Mouse (Mus musculus) induced T-regulatory cell, adult 2 months (primary cell): ENCODE measurements around the gene Lmbrd2.

Experiments used
- DNase-seq: peaks from one replicate; pipeline ENCODE4 v3.0.0-alpha.2; 2012; ENCODE audit warnings: low read depth

The Lmbrd2 gene

GRCm38 (mm10) chr15:9140252-9140680, at the start of gene Lmbrd2:
Gene Lmbrd2 (plus strand): TSS chr15:9140550.
- DNase-seq: peak; percentile 97

- no peak for DNase-seq
Measured at GRCm38 (mm10) chr15:9090662-9091061, 49.7 kb upstream of the Lmbrd2 start.

DNA sequence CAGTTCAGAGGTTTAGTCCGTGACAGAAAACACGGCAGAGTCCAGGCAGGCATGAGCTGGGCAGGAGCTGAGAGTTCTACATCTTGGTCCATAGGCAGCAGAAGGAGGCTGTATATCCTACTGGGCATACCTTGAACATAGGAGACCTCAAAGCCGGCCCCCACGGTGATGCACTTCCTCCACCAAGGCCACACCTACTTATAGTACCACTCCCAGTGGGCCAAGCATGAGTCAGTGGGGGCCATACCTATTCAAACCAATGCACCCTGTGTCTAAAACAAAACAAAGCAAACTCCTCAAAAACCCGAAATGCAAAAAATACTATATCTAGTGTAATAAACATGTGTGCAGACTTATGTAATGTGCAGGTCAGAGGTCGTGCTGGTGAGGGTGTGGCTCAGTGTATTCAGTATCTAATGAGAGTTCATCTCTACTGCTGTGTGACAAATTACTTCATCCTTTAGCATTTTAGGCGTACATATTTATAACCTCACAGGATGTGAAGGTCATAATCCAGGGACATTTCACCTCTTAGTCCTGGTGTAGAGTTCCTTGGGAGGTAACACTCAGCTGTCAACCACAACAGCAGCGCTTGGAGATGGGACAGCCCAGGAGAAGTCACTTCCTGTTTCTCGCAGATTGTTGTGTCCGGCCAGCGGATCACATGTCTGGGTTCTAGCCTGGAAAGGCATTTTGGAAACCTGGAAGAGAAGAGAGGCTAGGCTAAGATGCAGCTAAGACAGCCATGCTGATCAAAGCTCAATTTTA, 46.6 kb upstream of the Lmbrd2 start:
- no peak for DNase-seq

GRCm38 (mm10) chr15:9094366-9094750, 46.0 kb upstream of the Lmbrd2 start:
- no peak for DNase-seq

DNA sequence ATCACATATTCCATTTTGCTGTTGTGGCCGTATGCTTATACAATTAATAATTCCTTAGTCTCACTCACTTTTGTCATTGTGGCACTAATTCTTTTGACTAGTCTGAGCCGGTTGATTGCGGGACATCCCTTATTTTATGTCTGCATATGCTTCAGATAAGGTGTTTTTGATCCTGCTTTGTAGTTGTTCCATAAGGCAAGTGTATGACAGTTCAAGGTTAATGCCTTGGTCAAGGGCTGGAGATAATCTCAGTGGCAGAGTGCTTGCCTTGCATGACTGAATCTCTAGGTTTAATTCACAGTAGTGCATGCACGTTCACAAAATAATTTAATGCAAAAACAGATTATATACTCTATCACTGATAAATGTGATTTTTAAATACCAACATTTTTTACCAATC, 43.5 kb upstream of the Lmbrd2 start:
- DNase-seq: no peak

- no peak for DNase-seq
Measured at GRCm38 (mm10) chr15:9100446-9101077, 39.8 kb upstream of the Lmbrd2 start.

DNA sequence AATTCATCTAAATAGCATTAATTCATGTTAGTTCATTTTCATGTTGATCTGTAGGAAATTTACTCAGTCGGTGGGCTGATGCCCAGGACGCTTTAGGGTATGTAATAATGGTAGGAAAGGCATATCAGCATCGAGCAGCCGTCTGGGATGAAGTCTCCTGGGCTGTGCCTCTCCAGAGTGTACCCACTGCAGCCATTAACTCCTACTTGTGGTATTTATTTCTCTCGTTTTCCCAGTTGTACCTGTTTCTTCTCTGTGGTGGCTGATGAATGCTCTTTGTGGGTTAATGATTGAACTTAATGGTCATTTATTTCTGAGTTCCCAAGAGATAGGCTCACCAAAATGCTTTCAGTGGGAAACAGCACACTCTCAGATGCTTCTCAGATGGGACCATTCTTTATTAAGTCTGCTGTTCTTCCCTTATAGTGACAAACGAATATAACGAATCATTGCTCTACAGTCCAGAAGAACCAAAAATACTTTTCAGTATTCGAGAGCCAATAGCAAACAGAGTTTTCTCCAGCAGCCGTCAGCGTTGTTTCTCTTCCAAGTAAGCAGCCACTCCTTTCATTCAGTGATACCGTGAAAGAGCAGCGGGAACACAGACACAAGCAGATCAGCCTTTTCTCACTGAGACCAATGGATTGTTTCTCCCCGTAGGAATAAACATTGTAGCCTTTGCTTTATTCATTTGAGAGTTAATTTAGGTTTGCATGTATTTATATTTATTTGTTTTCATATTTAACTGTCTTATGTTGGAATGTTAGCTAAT, 33.9 kb upstream of the Lmbrd2 start:
- no peak for DNase-seq

GRCm38 (mm10) chr15:9110526-9111347, 29.6 kb upstream of the Lmbrd2 start:
- DNase-seq: no peak

DNA sequence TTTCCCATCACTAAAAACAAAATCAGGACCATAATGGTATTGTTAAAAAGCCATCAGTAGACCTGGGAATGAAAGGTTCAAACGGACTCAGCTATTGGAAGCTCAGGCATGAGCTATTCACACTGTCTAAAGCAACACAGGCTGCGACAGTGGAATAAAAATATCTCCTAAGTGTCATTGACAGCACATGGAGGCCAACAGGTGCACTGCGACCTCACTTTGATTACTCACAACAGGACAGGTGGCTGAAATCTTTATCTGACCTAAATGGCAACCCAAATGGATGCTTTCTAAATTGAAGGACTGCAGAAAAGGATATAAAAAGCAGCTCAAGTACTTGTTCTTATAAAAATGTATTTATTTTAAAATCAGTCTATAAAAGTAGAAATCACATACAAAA, 28.7 kb upstream of the Lmbrd2 start:
- DNase-seq: no peak

DNA sequence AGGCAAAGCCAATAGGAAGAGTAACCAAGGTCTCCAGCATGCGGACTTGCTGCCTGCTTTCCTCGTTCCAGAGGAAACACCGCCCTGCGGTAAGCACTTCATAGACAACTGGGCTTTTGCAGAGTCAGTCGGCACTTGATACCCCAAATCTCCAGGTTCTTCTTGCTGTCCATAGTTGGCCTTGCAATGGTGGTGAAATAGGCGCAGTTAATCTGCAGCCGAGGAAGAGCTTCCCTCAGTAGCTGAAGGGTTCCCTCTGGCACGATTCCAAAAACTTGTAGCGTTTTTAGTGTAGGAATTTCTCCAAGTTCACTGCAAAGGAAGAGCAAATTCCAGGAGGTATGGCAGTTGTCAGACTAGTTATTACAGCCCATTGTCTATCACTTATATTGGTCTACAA, 26.8 kb upstream of the Lmbrd2 start:
- DNase-seq: no peak

GRCm38 (mm10) chr15:9114131-9114530, 26.2 kb upstream of the Lmbrd2 start:
- DNase-seq: no peak

- DNase-seq: no peak
Measured at GRCm38 (mm10) chr15:9114599-9114998, 25.8 kb upstream of the Lmbrd2 start.

DNA sequence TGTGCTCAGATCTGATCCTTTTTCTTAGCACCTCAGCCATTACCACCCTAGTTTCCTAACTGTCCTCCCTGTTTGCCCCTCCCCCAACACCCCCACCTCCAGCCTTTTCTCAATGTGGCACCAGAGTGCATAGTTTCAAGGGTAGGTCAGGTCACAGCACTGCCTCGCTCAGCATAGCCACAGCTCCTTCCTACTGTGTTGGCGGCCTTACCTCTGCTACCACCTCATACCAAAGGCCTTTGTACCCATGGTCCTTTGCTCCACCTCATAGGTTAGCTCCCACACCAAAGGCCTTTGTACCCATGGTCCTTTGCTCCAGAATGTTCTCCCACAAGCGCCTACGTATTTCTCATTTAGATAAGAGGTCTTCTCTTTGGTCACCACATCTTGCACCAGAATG, 21.5 kb upstream of the Lmbrd2 start:
- no peak for DNase-seq

DNA sequence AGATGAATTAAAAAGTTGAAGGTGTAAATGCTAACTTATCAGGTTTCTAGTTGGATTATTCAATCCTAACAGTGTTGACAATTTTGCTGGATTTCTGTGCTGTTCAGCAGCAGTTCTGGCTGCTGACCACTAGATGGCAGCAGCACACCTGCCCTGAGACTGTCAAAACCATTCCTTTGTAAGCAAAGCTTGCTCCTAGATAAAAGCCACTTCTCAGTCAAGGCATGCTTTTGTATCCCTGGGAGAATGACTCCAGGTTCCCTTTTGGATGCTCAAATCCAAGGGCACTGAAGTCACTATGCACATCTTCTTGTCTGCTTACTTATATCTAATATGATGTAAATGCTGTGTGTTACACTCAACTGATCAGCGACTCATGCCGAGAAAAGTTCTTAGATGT, 20.3 kb upstream of the Lmbrd2 start:
- peak; percentile 70 for DNase-seq

DNA sequence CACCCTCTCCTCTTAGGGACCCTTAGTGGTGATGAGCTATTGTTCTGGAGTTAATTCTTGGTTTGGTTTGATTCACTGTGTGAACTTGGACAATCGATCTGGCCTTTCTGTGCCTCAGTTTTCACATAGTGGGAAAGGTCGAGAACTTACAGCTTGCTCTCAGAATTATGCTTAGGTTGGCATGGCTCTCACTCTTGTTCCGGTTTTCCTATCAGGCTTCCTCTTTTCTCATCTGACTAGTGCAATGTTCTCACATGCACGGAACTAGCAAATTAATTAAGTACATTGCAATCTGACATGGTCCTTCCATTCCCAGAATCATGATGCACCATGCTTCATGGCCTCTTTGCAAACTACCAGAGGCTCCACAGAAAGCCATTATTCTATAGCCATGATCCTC, 17.4 kb upstream of the Lmbrd2 start:
- DNase-seq: no peak

DNA sequence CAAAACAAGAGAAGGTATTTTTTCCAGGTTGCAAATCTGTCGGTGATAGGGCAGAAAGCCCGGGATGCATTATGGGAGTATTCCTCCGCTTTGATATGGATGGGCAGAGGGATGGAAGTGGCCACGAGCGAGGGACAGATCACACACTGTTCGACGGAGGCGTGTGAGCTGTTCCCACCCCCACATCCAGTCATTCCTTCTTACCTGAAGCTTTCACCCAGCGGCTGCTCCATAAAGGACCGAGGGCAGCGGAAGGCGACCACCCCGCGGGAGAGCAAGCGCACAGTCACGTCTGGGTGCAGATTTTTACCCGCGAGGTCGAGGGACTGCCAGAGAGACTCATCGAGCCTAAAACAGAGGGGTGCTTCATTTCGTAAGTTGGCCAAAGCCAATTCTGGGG, 15.5 kb upstream of the Lmbrd2 start:
- DNase-seq: no peak

- no peak for DNase-seq
Measured at GRCm38 (mm10) chr15:9127051-9127791, 13.1 kb upstream of the Lmbrd2 start.

DNA sequence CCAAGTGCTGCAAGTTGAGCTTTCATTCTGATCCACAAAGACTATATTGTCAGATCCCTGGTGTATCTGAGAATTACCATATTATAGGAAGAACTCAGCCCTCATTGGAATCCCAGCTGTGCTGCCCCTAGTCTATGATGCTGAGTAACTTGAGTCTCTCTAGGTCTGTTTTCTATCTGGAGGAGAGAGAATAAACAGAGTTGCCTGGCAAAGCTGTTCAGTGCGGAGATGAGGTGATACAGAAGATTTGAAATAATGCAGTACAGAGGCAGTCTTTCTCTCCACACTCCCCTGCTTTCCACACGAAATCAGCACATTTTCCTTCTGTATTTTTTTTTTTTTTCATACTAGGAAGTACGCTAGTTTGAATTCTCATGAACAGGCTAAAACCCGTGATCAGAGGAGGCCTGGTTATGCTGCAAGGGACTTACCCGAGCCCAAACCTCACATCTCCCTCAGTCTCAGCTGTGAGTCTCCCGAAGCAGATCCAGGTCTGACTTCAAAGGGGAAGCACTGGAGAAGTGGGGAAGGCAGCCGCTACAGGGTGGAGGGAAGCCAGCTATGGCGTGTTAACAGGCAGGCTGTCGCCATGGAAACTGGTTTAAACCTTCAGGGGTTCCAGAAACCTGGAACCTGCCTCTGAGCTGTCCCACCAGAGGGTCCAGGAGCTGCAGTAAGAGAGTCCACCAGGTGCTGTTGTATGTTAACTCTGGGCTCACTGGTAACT, 9.4 kb upstream of the Lmbrd2 start:
- DNase-seq: no peak

- no peak for DNase-seq
Measured at GRCm38 (mm10) chr15:9131499-9131888, 8.9 kb upstream of the Lmbrd2 start.

GRCm38 (mm10) chr15:9132693-9133443, 7.5 kb upstream of the Lmbrd2 start:
- DNase-seq: no peak
